Mouse (Mus musculus): Measurements from ENCODE around the gene Clcc1. TPM values are rescaled to one million over a fixed set of nuclear protein-coding genes. Genes with fewer than 3 reads are reported as not detected.
"Not testable (repeated sequence)": the region's sequence is repeated elsewhere in the genome, so short reads cannot be mapped to it uniquely, and the experiment has no call there.

The Clcc1 gene
- polyA plus RNA-seq, 1 experiment: 37.9 TPM

- no peaks in the 10 kb centered on the region for H3K4me1 ChIP-seq (ENCODE audit: control insufficient read depth, insufficient read depth, low read length)
- TF ChIP-seq CTCF (IDR thresholded peaks at IDR 0.05; ENCODE audit: borderline replicate concordance, insufficient read depth, low read length) (no peak), POLR2A (IDR thresholded peaks at IDR 0.05; ENCODE audit: low read depth, low read length) (no peak)
- no peak overlapping the region for H3K4me3 ChIP-seq (ENCODE audit: insufficient read depth, low read length)
- H3K27ac ChIP-seq (ENCODE audit: insufficient read depth, low read length): no peak overlapping the region
Measured at GRCm38 (mm10) chr3:108655486-108655885, 1.8 kb downstream of the Clcc1 start.

- no peak overlapping the region for H3K4me3 ChIP-seq (ENCODE audit: insufficient read depth, low read length)
- no peaks in the 10 kb centered on the region for H3K4me1 ChIP-seq (ENCODE audit: control insufficient read depth, insufficient read depth, low read length)
- no peak for TF ChIP-seq CTCF (IDR thresholded peaks at IDR 0.05; ENCODE audit: borderline replicate concordance, insufficient read depth, low read length)
- no peak for TF ChIP-seq POLR2A (IDR thresholded peaks at IDR 0.05; ENCODE audit: low read depth, low read length)
- H3K27ac ChIP-seq (ENCODE audit: insufficient read depth, low read length): no peak overlapping the region
Measured at GRCm38 (mm10) chr3:108658612-108659011, 4.9 kb downstream of the Clcc1 start.

GRCm38 (mm10) chr3:108660941-108661340, 7.2 kb downstream of the Clcc1 start:
- H3K4me3 ChIP-seq (ENCODE audit: insufficient read depth, low read length): no peak overlapping the region
- no peak overlapping the region for H3K27ac ChIP-seq (ENCODE audit: insufficient read depth, low read length)
- TF ChIP-seq CTCF (IDR thresholded peaks at IDR 0.05; ENCODE audit: borderline replicate concordance, insufficient read depth, low read length): peak; percentile 32; the same call in 1 of the 2 replicates
- no peak for TF ChIP-seq POLR2A (IDR thresholded peaks at IDR 0.05; ENCODE audit: low read depth, low read length)
- no peaks in the 10 kb centered on the region for H3K4me1 ChIP-seq (ENCODE audit: control insufficient read depth, insufficient read depth, low read length)

GRCm38 (mm10) chr3:108676616-108677015, 22.9 kb downstream of the Clcc1 start:
- no peak for TF ChIP-seq POLR2A (IDR thresholded peaks at IDR 0.05; ENCODE audit: low read depth, low read length)
- TF ChIP-seq CTCF (IDR thresholded peaks at IDR 0.05; ENCODE audit: borderline replicate concordance, insufficient read depth, low read length): no peak
- Histone ChIP-seq H3K4me3 (ENCODE audit: insufficient read depth, low read length) (no peak overlapping the region), H3K4me1 (ENCODE audit: control insufficient read depth, insufficient read depth, low read length) (no peaks in the 10 kb centered on the region), H3K27ac (ENCODE audit: insufficient read depth, low read length) (no peak overlapping the region)

GRCm38 (mm10) chr3:108681004-108681403, 27.3 kb downstream of the Clcc1 start:
- Histone ChIP-seq H3K4me1 (ENCODE audit: control insufficient read depth, insufficient read depth, low read length) (no peaks in the 10 kb centered on the region), H3K4me3 (ENCODE audit: insufficient read depth, low read length) (no peak overlapping the region), H3K27ac (ENCODE audit: insufficient read depth, low read length) (no peak overlapping the region)
- TF ChIP-seq CTCF (IDR thresholded peaks at IDR 0.05; ENCODE audit: borderline replicate concordance, insufficient read depth, low read length): no peak
- no peak for TF ChIP-seq POLR2A (IDR thresholded peaks at IDR 0.05; ENCODE audit: low read depth, low read length)

GRCm38 (mm10) chr3:108683597-108683996, 29.9 kb downstream of the Clcc1 start:
- not testable (repeated sequence) for H3K27ac ChIP-seq (ENCODE audit: insufficient read depth, low read length); H3K4me3 ChIP-seq (ENCODE audit: insufficient read depth, low read length); H3K4me1 ChIP-seq (ENCODE audit: control insufficient read depth, insufficient read depth, low read length)

- TF ChIP-seq POLR2A (IDR thresholded peaks at IDR 0.05; ENCODE audit: low read depth, low read length) (no peak), CTCF (IDR thresholded peaks at IDR 0.05; ENCODE audit: borderline replicate concordance, insufficient read depth, low read length) (no peak)
- peaks cover 3% of the 10 kb centered on the region; the same call in 1 of the 2 replicates for H3K4me1 ChIP-seq (ENCODE audit: control insufficient read depth, insufficient read depth, low read length)
- H3K4me3 ChIP-seq (ENCODE audit: insufficient read depth, low read length): no peak overlapping the region
Measured at GRCm38 (mm10) chr3:108685701-108686100, 32.0 kb downstream of the Clcc1 start.

GRCm38 (mm10) chr3:108689015-108689441, 35.3 kb downstream of the Clcc1 start:
- Histone ChIP-seq H3K27ac (ENCODE audit: insufficient read depth, low read length) (no peak overlapping the region; the same call in 1 of the 2 replicates), H3K4me1 (ENCODE audit: control insufficient read depth, insufficient read depth, low read length) (peaks cover 3% of the 10 kb centered on the region; the same call in 1 of the 2 replicates), H3K4me3 (ENCODE audit: insufficient read depth, low read length) (no peak overlapping the region)
- TF ChIP-seq CTCF (IDR thresholded peaks at IDR 0.05; ENCODE audit: borderline replicate concordance, insufficient read depth, low read length) (no peak), POLR2A (IDR thresholded peaks at IDR 0.05; ENCODE audit: low read depth, low read length) (no peak)

More at GRCm38 (mm10) chr3:108685701-108686100, 32.0 kb downstream of the Clcc1 start:
- no peak overlapping the region for H3K27ac ChIP-seq (ENCODE audit: insufficient read depth, low read length)

GRCm38 (mm10) chr3:108689446-108689845, 35.7 kb downstream of the Clcc1 start:
- H3K4me3 ChIP-seq (ENCODE audit: insufficient read depth, low read length): no peak overlapping the region
- H3K4me1 ChIP-seq (ENCODE audit: control insufficient read depth, insufficient read depth, low read length): peaks cover 3% of the 10 kb centered on the region; the same call in 1 of the 2 replicates
- TF ChIP-seq CTCF (IDR thresholded peaks at IDR 0.05; ENCODE audit: borderline replicate concordance, insufficient read depth, low read length) (no peak), POLR2A (IDR thresholded peaks at IDR 0.05; ENCODE audit: low read depth, low read length) (no peak)
- H3K27ac ChIP-seq (ENCODE audit: insufficient read depth, low read length): peak overlapping the region; percentile 31; the same call in 1 of the 2 replicates

- Histone ChIP-seq H3K4me1 (ENCODE audit: control insufficient read depth, insufficient read depth, low read length) (peaks cover 3% of the 10 kb centered on the region; the same call in 1 of the 2 replicates), H3K4me3 (ENCODE audit: insufficient read depth, low read length) (no peak overlapping the region), H3K27ac (ENCODE audit: insufficient read depth, low read length) (peak overlapping the region; percentile 68)
- no peak for TF ChIP-seq CTCF (IDR thresholded peaks at IDR 0.05; ENCODE audit: borderline replicate concordance, insufficient read depth, low read length)
- TF ChIP-seq POLR2A (IDR thresholded peaks at IDR 0.05; ENCODE audit: low read depth, low read length): no peak
Measured at GRCm38 (mm10) chr3:108689979-108690378, 36.3 kb downstream of the Clcc1 start.

- no peak overlapping the region for H3K4me3 ChIP-seq (ENCODE audit: insufficient read depth, low read length)
- H3K4me1 ChIP-seq (ENCODE audit: control insufficient read depth, insufficient read depth, low read length): peaks cover 3% of the 10 kb centered on the region; the same call in 1 of the 2 replicates
- H3K27ac ChIP-seq (ENCODE audit: insufficient read depth, low read length): no peak overlapping the region
- no peak for TF ChIP-seq CTCF (IDR thresholded peaks at IDR 0.05; ENCODE audit: borderline replicate concordance, insufficient read depth, low read length)
- TF ChIP-seq POLR2A (IDR thresholded peaks at IDR 0.05; ENCODE audit: low read depth, low read length): no peak
Measured at GRCm38 (mm10) chr3:108694321-108694720, 40.6 kb downstream of the Clcc1 start.
